ENCODE assay signal across 8 mouse cellular contexts in the genomic region with DNA sequence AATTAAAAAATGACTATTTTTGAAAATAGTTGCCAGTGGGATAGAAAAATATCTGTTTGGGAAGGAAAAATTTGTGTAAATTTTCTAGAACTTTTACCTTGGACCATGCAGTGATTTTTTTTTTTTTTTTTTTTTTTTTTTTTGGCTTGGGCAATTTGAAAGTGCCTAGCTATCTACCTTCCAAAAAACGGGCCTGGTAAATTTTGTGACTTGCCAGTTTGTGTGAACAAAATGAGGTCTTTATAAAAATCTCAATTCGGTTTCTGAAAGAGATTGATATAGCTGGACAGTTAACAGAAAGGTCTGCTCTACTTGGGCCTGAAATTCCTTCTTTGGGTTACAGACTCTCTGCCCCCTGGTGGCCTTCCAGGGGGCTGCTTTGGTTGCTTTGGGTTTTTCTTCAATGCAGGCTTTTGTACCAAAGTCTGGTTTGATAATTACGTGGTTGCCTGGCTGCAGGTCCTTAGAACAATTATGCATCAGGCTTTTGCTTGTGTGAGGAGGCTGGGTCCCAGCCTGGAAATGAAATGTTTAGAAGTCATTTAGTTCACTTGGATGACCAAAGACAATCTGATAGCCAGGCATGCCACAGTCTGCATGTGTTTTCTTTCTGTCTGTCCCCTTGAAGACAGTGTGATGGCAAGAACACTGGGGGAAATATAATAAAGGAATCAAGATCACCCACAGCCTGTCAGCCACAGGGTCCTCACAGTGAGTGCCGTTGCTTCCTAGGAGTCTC.
DNase-seq lines count a peak whose midpoint lies in the region; ATAC-seq lines count a peak whose summit lies in the region.

No protein-coding gene starts in this region.

- peak; percentile 20 to 56 for DNase-seq in heart, adult 18-20 months
- no peak for DNase-seq in heart, adult 8-10 months (ENCODE audit: low spot score)
- DNase-seq in cerebellum, adult 8-10 months, result peak; percentile 23
- DNase-seq in frontal cortex, postnatal 10 days (ENCODE audit: low spot score in 2 of 2), result peak; percentile 21 to 32
- peak; percentile 4 to 52 for DNase-seq in layer of hippocampus, adult 18-20 months (ENCODE audit: low spot score in 2 of 2)
- DNase-seq in lung, postnatal 25 days (ENCODE audit: low spot score), result peak; percentile 20
- DNase-seq in thymus, postnatal 0 days (ENCODE audit: low spot score), result peak; percentile 13

- peak; percentile 32 for ATAC-seq in CD4-positive, CD25-positive, alpha-beta regulatory T cell, adult 4 months
